Mouse (Mus musculus) heart, adult 2 months (tissue): ENCODE results near the gene Lbx2. TPM values are rescaled to one million over a fixed set of nuclear protein-coding genes. Genes with fewer than 3 reads are reported as not detected.
A peak's percentile ranks its signal among the peaks of the same experiment; 100 is the strongest.

ENCODE experiments used
- DNase-seq, 2 experiments: peaks; one replicate each; pipeline ENCODE4 v3.0.0; 2021
- H3K27ac ChIP-seq: fragments of 200-600 bp; 2 replicates; pipeline ENCODE4 v1.8.1; 2022
- H3K27me3 ChIP-seq: fragments of 200-500 bp; 2 replicates; pipeline ENCODE4 v1.6.1; 2012; ENCODE audit warnings: mild to moderate bottlenecking, low read length, inconsistent platforms, mixed read lengths; ENCODE audit not compliant: control insufficient read depth, insufficient read depth
- H3K36me3 ChIP-seq: fragments of 200-500 bp; 2 replicates; pipeline ENCODE4 v1.6.1; 2012; ENCODE audit warnings: low read length, inconsistent platforms; ENCODE audit not compliant: control insufficient read depth, insufficient read depth
- H3K4me1 ChIP-seq: fragments of 200-500 bp; 2 replicates; pipeline ENCODE4 v1.6.1; 2011; ENCODE audit warnings: low read length; ENCODE audit not compliant: control insufficient read depth, insufficient read depth
- H3K4me3 ChIP-seq: fragments of 200-600 bp; 2 replicates; pipeline ENCODE4 v1.8.1; 2022
- H3K79me2 ChIP-seq: fragments of 200-500 bp; replicated peaks from 2 replicates; pipeline ENCODE4 v1.6.1; 2012; ENCODE audit warnings: mild to moderate bottlenecking, inconsistent platforms, low read length, moderate library complexity, mixed read lengths; ENCODE audit not compliant: control insufficient read depth, insufficient read depth
- H3K9ac ChIP-seq: fragments of 200-500 bp; 2 replicates; pipeline ENCODE4 v1.6.1; 2012; ENCODE audit warnings: low read depth, mild to moderate bottlenecking, control low read depth, inconsistent platforms, low read length, mixed read lengths
- CTCF ChIP-seq: fragments of 200-600 bp; IDR thresholded peaks from 2 replicates; pipeline ENCODE4 v1.8.1; 2022; ENCODE audit warnings: antibody characterized with exemption, mild to moderate bottlenecking, moderate library complexity
- EP300 ChIP-seq: fragments of 200-500 bp; IDR thresholded peaks from 2 replicates; pipeline ENCODE4 v1.6.1; 2011; ENCODE audit warnings: low read depth, low read length, control low read depth; ENCODE audit not compliant: insufficient read depth
- POLR2A ChIP-seq: fragments of 200-500 bp; IDR thresholded peaks from 2 replicates; pipeline ENCODE4 v1.6.1; 2011; ENCODE audit warnings: mild to moderate bottlenecking, low read depth, low read length, control low read depth; ENCODE audit not compliant: insufficient read depth
- WGBS: fragments of 180-500 bp; shearing (Covaris S2); methylation state at CpG from one replicate; pipeline ENCODE4 v1.1.7; 2018; 5-methylcytosine and 5-hydroxymethylcytosine counted together
- intact Hi-C: fragments of 180-260 bp; cut with DNase I; formaldehyde crosslinking; loops from one replicate; pipeline ENCODE4 v1.15.1; 2025
- long read RNA-seq: library from polyadenylated mRNA; stranded (forward); transcript quantifications from one replicate; pipeline ENCODE4 v2.0.0, GENCODE M21; 2021
- polyA plus RNA-seq: library from polyadenylated mRNA; depleted of rRNA; stranded (reverse); fragments of >200 nt; gene quantifications from 2 replicates; pipeline ENCODE4 v1.2.3, GENCODE M21; 2012; rRNA removed
- total RNA-seq, 2 experiments: library from RNA; stranded (reverse); gene quantifications; 2 replicates each; pipeline ENCODE4 v1.2.3; 2021

Gene Lbx2
- total RNA-seq: 1 to 10 TPM in 1 of 2 experiments, under 1 TPM in 1; 0.84 to 1.5 TPM
- 1.5 and 2.2 TPM in 2 replicates for polyA plus RNA-seq
- long read RNA-seq: 0 reads

GRCm38 (mm10) chr6:83086121-83087035 lies at the start of gene Lbx2:
Gene Lbx2 (plus strand): TSS chr6:83086367.
- DNase-seq: peak in 1 of 2 experiments; percentile 41
- 14% methylated on average over 42 of the region's 42 CpGs for WGBS

GRCm38 (mm10) chr6:83037188-83037587 lies 49.0 kb upstream of the Lbx2 start:
- no peak overlapping the region for H3K9ac ChIP-seq
- 0 out of 2 replicates have a peak, but pooled peaks cover 1% of the 10 kb centered on the region for H3K4me1 ChIP-seq
- TF ChIP-seq CTCF (no peak), POLR2A (no peak), EP300 (no peak)
- H3K27me3 ChIP-seq: no peaks in the 10 kb centered on the region
- H3K27ac ChIP-seq: no peak overlapping the region
- intact Hi-C loops: no loop called here
- no peaks in the 10 kb centered on the region for H3K36me3 ChIP-seq
- H3K79me2 ChIP-seq: no peaks in the 10 kb centered on the region
- WGBS: 81% methylated on average over 8 of the region's 8 CpGs
- H3K4me3 ChIP-seq: no peak overlapping the region
- DNase-seq: no peak

More at GRCm38 (mm10) chr6:83086121-83087035, at the start of gene Lbx2:
- no peaks in the 10 kb centered on the region for H3K4me1 ChIP-seq
- intact Hi-C loops: no loop called here
- H3K27me3 ChIP-seq: no peaks in the 10 kb centered on the region
- peak within 1 kb of the TSS; percentile 76 for H3K27ac ChIP-seq
- peak within 1 kb of the TSS; percentile 73 for H3K9ac ChIP-seq
- TF ChIP-seq EP300 (no peak), POLR2A (no peak), CTCF (no peak)
- H3K4me3 ChIP-seq: peak within 1 kb of the TSS; percentile 64
- no peaks in the 10 kb centered on the region for H3K36me3 ChIP-seq
- no peaks in the 10 kb centered on the region for H3K79me2 ChIP-seq

GRCm38 (mm10) chr6:83038496-83039012 lies 47.6 kb upstream of the Lbx2 start:
- DNase-seq: peak; percentile 92 to 94
- no peaks in the 10 kb centered on the region for H3K79me2 ChIP-seq
- H3K27me3 ChIP-seq: no peaks in the 10 kb centered on the region
- peak overlapping the region; percentile 19; the same call in 1 of the 2 replicates for H3K9ac ChIP-seq
- 0 out of 2 replicates have a peak, but pooled peaks cover 1% of the 10 kb centered on the region for H3K4me1 ChIP-seq
- 14% methylated on average over 24 of the region's 24 CpGs for WGBS
- TF ChIP-seq POLR2A: no peak
- TF ChIP-seq EP300: no peak
- no peak for TF ChIP-seq CTCF
- intact Hi-C loops: no loop called here
- no peak overlapping the region for H3K27ac ChIP-seq
- H3K36me3 ChIP-seq: no peaks in the 10 kb centered on the region
- peak overlapping the region; percentile 19 for H3K4me3 ChIP-seq

GRCm38 (mm10) chr6:83040601-83041000 lies 45.6 kb upstream of the Lbx2 start:
- 80% methylated on average over 5 of the region's 5 CpGs for WGBS
- H3K4me1 ChIP-seq: peaks cover 3% of the 10 kb centered on the region; the same call in 1 of the 2 replicates
- H3K9ac ChIP-seq: no peak overlapping the region
- intact Hi-C loops: no loop called here
- H3K4me3 ChIP-seq: no peak overlapping the region
- H3K79me2 ChIP-seq: no peaks in the 10 kb centered on the region
- peak in 1 of 2 experiments; percentile 2 for DNase-seq
- no peak overlapping the region for H3K27ac ChIP-seq
- no peaks in the 10 kb centered on the region for H3K27me3 ChIP-seq
- TF ChIP-seq EP300: no peak
- no peak for TF ChIP-seq POLR2A
- TF ChIP-seq CTCF: no peak
- no peaks in the 10 kb centered on the region for H3K36me3 ChIP-seq

- H3K4me1 ChIP-seq: peaks cover 3% of the 10 kb centered on the region; the same call in 1 of the 2 replicates
- intact Hi-C loops: no loop called here
- no peak overlapping the region for H3K27ac ChIP-seq
- H3K9ac ChIP-seq: no peak overlapping the region
- H3K79me2 ChIP-seq: no peaks in the 10 kb centered on the region
- no peak overlapping the region for H3K4me3 ChIP-seq
- 80% methylated on average over 6 of the region's 6 CpGs for WGBS
- no peaks in the 10 kb centered on the region for H3K36me3 ChIP-seq
- DNase-seq: no peak
- no peak for TF ChIP-seq POLR2A
- H3K27me3 ChIP-seq: no peaks in the 10 kb centered on the region
These were observed 42.6 kb upstream of the Lbx2 start for GRCm38 (mm10) chr6:83043561-83043960.
